Mouse (Mus musculus): ENCODE measurements around the gene Rps6kb2. TPM values are rescaled to one million over a fixed set of nuclear protein-coding genes. Genes with fewer than 3 reads are reported as not detected.

Gene Rps6kb2
- polyA plus RNA-seq, 1 experiment from 2014 or later = 45.7 TPM

- H3K27me3 ChIP-seq (ENCODE audit: control insufficient read depth, insufficient read depth, low read length) = no peaks in the 10 kb centered on the region; the same call in none of the 2 replicates
- H3K9ac ChIP-seq (ENCODE audit: low read depth, low read length) = peak within 1 kb of the TSS; percentile 81
- ATAC-seq (ENCODE audit: low FRiP score) (peak; percentile 82), DNase-seq (ENCODE audit: low spot score) (peak; percentile 98)
- H3K27ac ChIP-seq (ENCODE audit: low read depth, low read length) = peak within 1 kb of the TSS; percentile 60; the same call in 1 of the 2 replicates
- peak within 1 kb of the TSS; percentile 68 for H3K4me3 ChIP-seq (ENCODE audit: low read depth, low read length)
- under 1% methylated on average over 34 of the region's 34 CpGs for WGBS
- peaks cover 13% of the 10 kb centered on the region for H3K4me1 ChIP-seq (replicated peaks; ENCODE audit: control insufficient read depth, insufficient read depth, low read length)
- H3K9me3 ChIP-seq (ENCODE audit: control insufficient read depth, low read length) = no peaks in the 10 kb centered on the region
- H3K4me2 ChIP-seq (replicated peaks; ENCODE audit: low read depth, low read length) = peak within 1 kb of the TSS; percentile 97
- H3K36me3 ChIP-seq (ENCODE audit: control insufficient read depth, insufficient read depth, low read length) = no peaks in the 10 kb centered on the region
Observed at GRCm38 (mm10) chr19:4201291-4201909, 38.2 kb upstream of the Rps6kb2 start, which contains the start of gene Rad9a. Gene Rad9a (minus strand): TSS chr19:4201662.

GRCm38 (mm10) chr19:4197180-4197579 is 34.0 kb upstream of the Rps6kb2 start:
- no peak for DNase-seq (ENCODE audit: low spot score)
- Histone ChIP-seq H3K9ac (ENCODE audit: low read depth, low read length) (no peak overlapping the region), H3K36me3 (ENCODE audit: control insufficient read depth, insufficient read depth, low read length) (peaks cover 11% of the 10 kb centered on the region)

GRCm38 (mm10) chr19:4196548-4196947 is 33.4 kb upstream of the Rps6kb2 start:
- H3K9me3 ChIP-seq (ENCODE audit: control insufficient read depth, low read length) = no peaks in the 10 kb centered on the region
- H3K27ac ChIP-seq (ENCODE audit: low read depth, low read length) = no peak overlapping the region
- H3K36me3 ChIP-seq (ENCODE audit: control insufficient read depth, insufficient read depth, low read length) = peaks cover 11% of the 10 kb centered on the region
- DNase-seq (ENCODE audit: low spot score) = no peak
- H3K27me3 ChIP-seq (ENCODE audit: control insufficient read depth, insufficient read depth, low read length) = no peaks in the 10 kb centered on the region
- ATAC-seq (ENCODE audit: low FRiP score) = no peak
- WGBS = 72% methylated on average over 5 of the region's 5 CpGs
- H3K9ac ChIP-seq (ENCODE audit: low read depth, low read length) = no peak overlapping the region
- H3K4me2 ChIP-seq (replicated peaks; ENCODE audit: low read depth, low read length) = no peak overlapping the region
- peaks cover 14% of the 10 kb centered on the region for H3K4me1 ChIP-seq (replicated peaks; ENCODE audit: control insufficient read depth, insufficient read depth, low read length)
- no peak overlapping the region for H3K4me3 ChIP-seq (ENCODE audit: low read depth, low read length)

More at GRCm38 (mm10) chr19:4197180-4197579, 34.0 kb upstream of the Rps6kb2 start:
- peaks cover 16% of the 10 kb centered on the region for H3K4me1 ChIP-seq (replicated peaks; ENCODE audit: control insufficient read depth, insufficient read depth, low read length)
- no peaks in the 10 kb centered on the region for H3K27me3 ChIP-seq (ENCODE audit: control insufficient read depth, insufficient read depth, low read length)
- no peak overlapping the region for H3K4me3 ChIP-seq (ENCODE audit: low read depth, low read length)
- no peaks in the 10 kb centered on the region for H3K9me3 ChIP-seq (ENCODE audit: control insufficient read depth, low read length)
- 69% methylated on average over 3 of the region's 3 CpGs for WGBS
- H3K4me2 ChIP-seq (replicated peaks; ENCODE audit: low read depth, low read length) = no peak overlapping the region
- ATAC-seq (ENCODE audit: low FRiP score) = no peak
- H3K27ac ChIP-seq (ENCODE audit: low read depth, low read length) = no peak overlapping the region

- H3K4me1 ChIP-seq (replicated peaks; ENCODE audit: control insufficient read depth, insufficient read depth, low read length) = peaks cover 14% of the 10 kb centered on the region
- DNase-seq (ENCODE audit: low spot score) (no peak), ATAC-seq (ENCODE audit: low FRiP score) (no peak)
- H3K27me3 ChIP-seq (ENCODE audit: control insufficient read depth, insufficient read depth, low read length) = no peaks in the 10 kb centered on the region
- H3K27ac ChIP-seq (ENCODE audit: low read depth, low read length) = no peak overlapping the region
- 80% methylated on average over 2 of the region's 2 CpGs for WGBS
- H3K4me2 ChIP-seq (replicated peaks; ENCODE audit: low read depth, low read length) = no peak overlapping the region
- no peak overlapping the region for H3K9ac ChIP-seq (ENCODE audit: low read depth, low read length)
- no peak overlapping the region for H3K4me3 ChIP-seq (ENCODE audit: low read depth, low read length)
- H3K36me3 ChIP-seq (ENCODE audit: control insufficient read depth, insufficient read depth, low read length) = peaks cover 11% of the 10 kb centered on the region
- H3K9me3 ChIP-seq (ENCODE audit: control insufficient read depth, low read length) = no peaks in the 10 kb centered on the region
Observed at GRCm38 (mm10) chr19:4196048-4196447, 32.9 kb upstream of the Rps6kb2 start.

- H3K9me3 ChIP-seq (ENCODE audit: control insufficient read depth, low read length) = no peaks in the 10 kb centered on the region
- no peak overlapping the region for H3K4me2 ChIP-seq (replicated peaks; ENCODE audit: low read depth, low read length)
- 86% methylated on average over 12 of the region's 12 CpGs for WGBS
- DNase-seq (ENCODE audit: low spot score) = no peak
- no peaks in the 10 kb centered on the region for H3K27me3 ChIP-seq (ENCODE audit: control insufficient read depth, insufficient read depth, low read length)
- no peak overlapping the region for H3K9ac ChIP-seq (ENCODE audit: low read depth, low read length)
- H3K36me3 ChIP-seq (ENCODE audit: control insufficient read depth, insufficient read depth, low read length) = peaks cover 11% of the 10 kb centered on the region
- H3K4me1 ChIP-seq (replicated peaks; ENCODE audit: control insufficient read depth, insufficient read depth, low read length) = peaks cover 5% of the 10 kb centered on the region; the same call in 1 of the 2 replicates
- ATAC-seq (ENCODE audit: low FRiP score) = no peak
- no peak overlapping the region for H3K4me3 ChIP-seq (ENCODE audit: low read depth, low read length)
- no peak overlapping the region for H3K27ac ChIP-seq (ENCODE audit: low read depth, low read length)
Observed at GRCm38 (mm10) chr19:4194776-4195650, 31.9 kb upstream of the Rps6kb2 start.

- Histone ChIP-seq H3K4me2 (replicated peaks; ENCODE audit: low read depth, low read length) (no peak overlapping the region), H3K9ac (ENCODE audit: low read depth, low read length) (no peak overlapping the region), H3K27ac (ENCODE audit: low read depth, low read length) (no peak overlapping the region), H3K36me3 (ENCODE audit: control insufficient read depth, insufficient read depth, low read length) (peaks cover 11% of the 10 kb centered on the region), H3K4me3 (ENCODE audit: low read depth, low read length) (no peak overlapping the region), H3K4me1 (replicated peaks; ENCODE audit: control insufficient read depth, insufficient read depth, low read length) (peaks cover 5% of the 10 kb centered on the region; the same call in 1 of the 2 replicates), H3K9me3 (ENCODE audit: control insufficient read depth, low read length) (no peaks in the 10 kb centered on the region), H3K27me3 (ENCODE audit: control insufficient read depth, insufficient read depth, low read length) (no peaks in the 10 kb centered on the region)
- WGBS = 86% methylated on average over 8 of the region's 8 CpGs
- DNase-seq (ENCODE audit: low spot score) = no peak
- no peak for ATAC-seq (ENCODE audit: low FRiP score)
Observed at GRCm38 (mm10) chr19:4194021-4194724, 31.0 kb upstream of the Rps6kb2 start.

- Histone ChIP-seq H3K36me3 (ENCODE audit: control insufficient read depth, insufficient read depth, low read length) (peaks cover 11% of the 10 kb centered on the region), H3K27ac (ENCODE audit: low read depth, low read length) (no peak overlapping the region), H3K4me1 (replicated peaks; ENCODE audit: control insufficient read depth, insufficient read depth, low read length) (peaks cover 5% of the 10 kb centered on the region; the same call in 1 of the 2 replicates), H3K27me3 (ENCODE audit: control insufficient read depth, insufficient read depth, low read length) (no peaks in the 10 kb centered on the region), H3K9me3 (ENCODE audit: control insufficient read depth, low read length) (no peaks in the 10 kb centered on the region), H3K4me3 (ENCODE audit: low read depth, low read length) (peak overlapping the region; percentile 96), H3K4me2 (replicated peaks; ENCODE audit: low read depth, low read length) (peak overlapping the region; percentile 92), H3K9ac (ENCODE audit: low read depth, low read length) (peak overlapping the region; percentile 98)
- DNase-seq (ENCODE audit: low spot score) (no peak), ATAC-seq (ENCODE audit: low FRiP score) (no peak)
- 68% methylated on average over 6 of the region's 6 CpGs for WGBS
Observed at GRCm38 (mm10) chr19:4193129-4193528, 30.0 kb upstream of the Rps6kb2 start.

GRCm38 (mm10) chr19:4192251-4192985 is 29.3 kb upstream of the Rps6kb2 start:
- H3K36me3 ChIP-seq (ENCODE audit: control insufficient read depth, insufficient read depth, low read length) = peaks cover 11% of the 10 kb centered on the region
- H3K9ac ChIP-seq (ENCODE audit: low read depth, low read length) = peak overlapping the region; percentile 98
- peak overlapping the region; percentile 96 for H3K4me3 ChIP-seq (ENCODE audit: low read depth, low read length)
- DNase-seq (ENCODE audit: low spot score) (peak; percentile 55), ATAC-seq (ENCODE audit: low FRiP score) (no peak; the same call in none of the 2 replicates)
- peak overlapping the region; percentile 92 for H3K4me2 ChIP-seq (replicated peaks; ENCODE audit: low read depth, low read length)
- under 1% methylated on average over 31 of the region's 52 CpGs for WGBS
- H3K4me1 ChIP-seq (replicated peaks; ENCODE audit: control insufficient read depth, insufficient read depth, low read length) = peaks cover 5% of the 10 kb centered on the region; the same call in 1 of the 2 replicates
- no peaks in the 10 kb centered on the region for H3K9me3 ChIP-seq (ENCODE audit: control insufficient read depth, low read length)
- no peaks in the 10 kb centered on the region for H3K27me3 ChIP-seq (ENCODE audit: control insufficient read depth, insufficient read depth, low read length)
- H3K27ac ChIP-seq (ENCODE audit: low read depth, low read length) = peak overlapping the region; percentile 84

Data from hindbrain, embryonic 11.5 days (tissue).